Mouse (Mus musculus) macrophage (primary cell): ENCODE results near the gene Net1. TPM values are rescaled to one million over a fixed set of nuclear protein-coding genes. Genes with fewer than 3 reads are reported as not detected.
A peak's percentile ranks its signal among the peaks of the same experiment; 100 is the strongest.
"Not testable (repeated sequence)": the region's sequence is repeated elsewhere in the genome, so short reads cannot be mapped to it uniquely, and the experiment has no call there.

Experiments used
- H3K27ac ChIP-seq: fragments of 350-480 bp; formaldehyde crosslinking; 2 replicates; pipeline ENCODE4 v1.9.0; 2021
- H3K36me3 ChIP-seq: fragments of 350-480 bp; formaldehyde crosslinking; 2 replicates; pipeline ENCODE4 v1.9.0; 2021; ENCODE audit errors: inconsistent target
- H3K4me3 ChIP-seq: fragments of 350-480 bp; formaldehyde crosslinking; 2 replicates; pipeline ENCODE4 v1.9.0; 2021; ENCODE audit errors: inconsistent target
- H3K79me2 ChIP-seq: fragments of 350-480 bp; formaldehyde crosslinking; 2 replicates; pipeline ENCODE4 v1.9.0; 2021; ENCODE audit errors: inconsistent target
- WGBS: methylation state at CpG from one replicate; pipeline ENCODE4 v1.1.7; 2026; ENCODE audit warnings: inconsistent platforms; ENCODE audit not compliant: missing documents; 5-methylcytosine and 5-hydroxymethylcytosine counted together
- polyA plus RNA-seq: library from polyadenylated mRNA; stranded (reverse); fragments of 250-400 nt; gene quantifications from 3 replicates; pipeline ENCODE4 v1.2.4, GENCODE M21; 2018; ENCODE audit warnings: inconsistent platforms

Gene Net1
- polyA plus RNA-seq, 1 experiment from 2014 or later = 4.1 TPM

- not testable (repeated sequence) for H3K36me3 ChIP-seq, H3K4me3 ChIP-seq, H3K27ac ChIP-seq, H3K79me2 ChIP-seq
- 95% methylated on average over 5 of the region's 5 CpGs for WGBS
Observed at GRCm38 (mm10) chr13:3898202-3898601, 19.8 kb downstream of the Net1 start.

- WGBS = 26% methylated on average over 5 of the region's 5 CpGs
- Histone ChIP-seq H3K27ac (no peak overlapping the region), H3K79me2 (no peaks in the 10 kb centered on the region), H3K4me3 (no peak overlapping the region), H3K36me3 (no peaks in the 10 kb centered on the region)
Observed at GRCm38 (mm10) chr13:3896913-3897312, 21.1 kb downstream of the Net1 start.

- Histone ChIP-seq H3K79me2 (no peaks in the 10 kb centered on the region), H3K27ac (no peak overlapping the region), H3K4me3 (no peak overlapping the region), H3K36me3 (no peaks in the 10 kb centered on the region)
- 79% methylated on average over 6 of the region's 6 CpGs for WGBS
Observed at GRCm38 (mm10) chr13:3896032-3896431, 22.0 kb downstream of the Net1 start.

DNA sequence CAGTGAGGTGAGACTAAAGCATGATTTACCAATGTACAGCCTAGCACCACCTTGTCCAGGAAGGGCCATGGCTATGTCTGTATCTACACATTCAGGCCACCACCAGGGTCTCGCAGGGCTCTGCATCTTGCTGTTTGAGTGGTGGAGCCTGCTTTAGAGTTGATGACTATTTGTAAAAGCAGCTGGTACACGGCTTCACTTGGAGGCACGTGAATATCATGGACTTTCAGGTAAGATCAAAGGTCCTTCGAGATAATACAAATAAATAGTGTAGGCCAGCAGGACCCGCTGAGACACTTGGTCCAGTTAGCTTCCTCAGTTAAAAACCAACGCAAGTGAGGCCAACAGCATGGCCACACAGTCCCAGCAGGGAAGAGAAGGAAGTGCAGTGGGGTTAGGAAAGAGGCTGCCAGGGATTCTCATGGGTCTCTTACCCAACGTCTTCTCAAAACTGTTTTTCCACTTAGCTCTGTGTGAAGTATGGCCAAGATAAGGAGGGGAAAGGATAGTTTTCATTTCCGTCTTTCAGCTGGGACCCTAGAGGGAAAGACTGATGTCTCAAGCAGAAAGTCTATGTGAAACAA, 22.5 kb downstream of the Net1 start:
- H3K4me3 ChIP-seq = no peak overlapping the region
- no peaks in the 10 kb centered on the region for H3K36me3 ChIP-seq
- 72% methylated on average over 8 of the region's 8 CpGs for WGBS
- no peaks in the 10 kb centered on the region for H3K79me2 ChIP-seq
- no peak overlapping the region for H3K27ac ChIP-seq

DNA sequence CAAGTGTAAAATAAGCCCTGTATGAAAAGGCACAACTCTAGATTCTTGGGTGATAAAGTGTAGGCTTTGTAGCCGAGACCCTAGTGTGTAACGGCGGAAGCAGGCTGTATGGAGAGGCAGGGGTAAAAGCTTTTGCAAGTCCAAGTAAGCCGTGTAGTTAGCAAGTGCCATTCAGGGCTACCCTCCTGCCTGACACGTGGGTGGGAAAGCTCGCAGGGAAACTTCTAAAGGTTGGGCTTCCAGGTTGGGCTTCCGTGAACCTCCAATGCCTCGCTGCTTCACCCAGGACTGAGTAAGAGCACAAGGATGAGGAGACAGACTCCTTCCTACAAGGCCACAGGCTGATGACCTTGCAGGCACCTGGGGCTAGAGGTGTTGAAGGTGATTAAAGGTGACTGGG, 23.5 kb downstream of the Net1 start:
- Histone ChIP-seq H3K27ac (no peak overlapping the region), H3K4me3 (no peak overlapping the region), H3K79me2 (no peaks in the 10 kb centered on the region), H3K36me3 (no peaks in the 10 kb centered on the region)
- 93% methylated on average over 8 of the region's 8 CpGs for WGBS

DNA sequence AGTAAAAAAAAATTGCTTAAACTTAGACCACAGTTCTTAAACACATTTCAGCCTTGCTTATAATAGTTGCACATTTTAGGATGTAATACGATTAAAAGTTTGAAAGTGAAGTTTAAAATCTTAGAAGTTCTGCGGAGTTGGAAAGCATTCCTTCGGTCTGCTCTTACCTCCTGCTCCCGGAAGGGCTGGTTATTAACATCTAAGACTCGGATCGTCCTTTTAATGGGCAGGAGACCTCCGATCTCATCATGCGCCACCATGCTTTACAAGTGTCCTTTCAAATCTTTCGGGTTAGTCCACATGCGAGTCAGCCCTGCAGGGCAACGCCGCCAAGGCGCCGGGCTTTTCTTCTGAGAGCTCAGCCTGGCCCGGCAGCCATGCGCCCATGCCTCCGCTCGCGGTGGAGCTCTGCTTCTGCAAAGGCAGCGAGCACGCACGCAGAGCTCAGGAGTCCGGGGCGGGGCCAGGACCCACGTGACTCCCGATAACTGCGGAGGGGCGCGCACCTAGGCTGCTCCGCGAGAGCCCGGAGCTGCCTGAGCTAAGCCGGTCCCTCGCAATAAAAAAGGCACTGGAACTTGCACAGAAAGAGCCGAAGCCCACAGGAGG, 24.8 kb downstream of the Net1 start:
- no peak overlapping the region for H3K27ac ChIP-seq
- peak overlapping the region; percentile 47 for H3K4me3 ChIP-seq
- H3K36me3 ChIP-seq = no peaks in the 10 kb centered on the region
- H3K79me2 ChIP-seq = no peaks in the 10 kb centered on the region
- 1% methylated on average over 35 of the region's 35 CpGs for WGBS

- no peaks in the 10 kb centered on the region for H3K36me3 ChIP-seq
- H3K4me3 ChIP-seq = peak overlapping the region; percentile 47
- H3K79me2 ChIP-seq = no peaks in the 10 kb centered on the region
- H3K27ac ChIP-seq = no peak overlapping the region
- WGBS = 23% methylated on average over 7 of the region's 7 CpGs
Observed at GRCm38 (mm10) chr13:3892601-3893000, 25.4 kb downstream of the Net1 start.

GRCm38 (mm10) chr13:3891479-3892087, 26.4 kb downstream of the Net1 start:
- H3K36me3 ChIP-seq = no peaks in the 10 kb centered on the region
- H3K79me2 ChIP-seq = no peaks in the 10 kb centered on the region
- WGBS = 89% methylated on average over 7 of the region's 8 CpGs
- H3K27ac ChIP-seq = no peak overlapping the region
- no peak overlapping the region for H3K4me3 ChIP-seq

GRCm38 (mm10) chr13:3890061-3890460, 28.0 kb downstream of the Net1 start:
- 55% methylated on average over 8 of the region's 8 CpGs for WGBS
- no peaks in the 10 kb centered on the region for H3K36me3 ChIP-seq
- H3K27ac ChIP-seq = no peak overlapping the region
- H3K4me3 ChIP-seq = no peak overlapping the region
- no peaks in the 10 kb centered on the region for H3K79me2 ChIP-seq

- no peaks in the 10 kb centered on the region for H3K79me2 ChIP-seq
- 92% methylated on average over 3 of the region's 3 CpGs for WGBS
- H3K36me3 ChIP-seq = no peaks in the 10 kb centered on the region
Observed at GRCm38 (mm10) chr13:3889111-3889510, 28.9 kb downstream of the Net1 start.

DNA sequence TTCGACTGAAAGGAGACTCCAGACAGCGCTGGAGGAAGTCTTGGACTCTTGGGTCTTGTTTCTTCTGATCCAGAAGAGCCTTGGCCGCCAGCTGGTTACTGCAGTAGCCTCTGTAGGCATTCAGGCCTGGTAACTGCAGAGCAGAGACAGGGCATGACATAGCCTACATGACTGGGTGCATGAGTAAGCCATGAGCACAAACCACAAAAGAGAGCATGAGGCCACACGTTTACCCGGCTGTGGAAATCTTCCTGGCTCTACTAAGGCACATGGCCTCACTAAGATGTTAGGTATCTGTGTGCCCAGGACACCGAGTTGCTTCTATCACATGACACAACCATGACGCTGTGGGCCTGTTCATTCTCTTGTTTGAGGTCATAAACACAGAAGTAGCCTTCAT, 31.4 kb downstream of the Net1 start:
- no peak overlapping the region for H3K4me3 ChIP-seq
- WGBS = 89% methylated on average over 7 of the region's 7 CpGs
- no peaks in the 10 kb centered on the region for H3K36me3 ChIP-seq
- H3K27ac ChIP-seq = no peak overlapping the region
- H3K79me2 ChIP-seq = no peaks in the 10 kb centered on the region

More at GRCm38 (mm10) chr13:3889111-3889510, 28.9 kb downstream of the Net1 start:
- H3K4me3 ChIP-seq = no peak overlapping the region
- no peak overlapping the region for H3K27ac ChIP-seq

- WGBS = 92% methylated on average over 4 of the region's 4 CpGs
- no peaks in the 10 kb centered on the region for H3K36me3 ChIP-seq
- no peak overlapping the region for H3K27ac ChIP-seq
- H3K4me3 ChIP-seq = no peak overlapping the region
- no peaks in the 10 kb centered on the region for H3K79me2 ChIP-seq
Observed at GRCm38 (mm10) chr13:3877679-3878220, 40.3 kb downstream of the Net1 start.

GRCm38 (mm10) chr13:3877185-3877584, 40.8 kb downstream of the Net1 start:
- Histone ChIP-seq H3K27ac (no peak overlapping the region), H3K4me3 (no peak overlapping the region), H3K79me2 (no peaks in the 10 kb centered on the region), H3K36me3 (no peaks in the 10 kb centered on the region)
- WGBS = 88% methylated on average over 6 of the region's 6 CpGs

GRCm38 (mm10) chr13:3876448-3876847, 41.6 kb downstream of the Net1 start:
- H3K27ac ChIP-seq = no peak overlapping the region
- no peaks in the 10 kb centered on the region for H3K36me3 ChIP-seq
- H3K4me3 ChIP-seq = no peak overlapping the region
- 90% methylated on average over 6 of the region's 6 CpGs for WGBS
- no peaks in the 10 kb centered on the region for H3K79me2 ChIP-seq

DNA sequence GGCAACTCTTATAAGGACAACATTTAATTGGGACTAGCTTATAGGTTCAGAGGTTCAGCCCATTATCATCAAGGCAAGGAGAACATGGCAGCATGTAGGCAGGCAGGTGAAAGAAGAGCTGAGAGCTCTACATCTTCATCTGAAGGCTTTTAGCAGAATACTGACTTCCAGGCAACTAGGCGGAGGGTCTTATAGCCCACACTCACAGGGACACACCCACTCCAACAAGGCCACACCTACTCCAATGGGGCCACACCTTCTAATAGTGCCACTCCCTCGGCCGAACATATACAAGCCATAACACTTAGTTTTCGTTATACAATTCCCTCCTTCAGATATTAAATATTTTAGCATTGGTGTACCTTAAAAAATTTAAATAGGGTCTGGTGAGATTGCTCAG, 45.2 kb downstream of the Net1 start:
- Histone ChIP-seq H3K27ac (no peak overlapping the region), H3K79me2 (no peaks in the 10 kb centered on the region), H3K36me3 (no peaks in the 10 kb centered on the region), H3K4me3 (no peak overlapping the region)
- WGBS = 95% methylated on average over 4 of the region's 4 CpGs
